Mouse (Mus musculus): ENCODE results near the gene Triobp.

Triobp gene

GRCm38 (mm10) chr15:78960088-78960487, 12.6 kb downstream of the Triobp start:
- no peak for DNase-seq (ENCODE audit: low read depth, low spot score)

- DNase-seq (ENCODE audit: low read depth, low spot score): peak; percentile 65
These were observed 15.4 kb downstream of the Triobp start for GRCm38 (mm10) chr15:78962885-78963284.

- DNase-seq (ENCODE audit: low read depth, low spot score): no peak
These were observed 24.1 kb downstream of the Triobp start for GRCm38 (mm10) chr15:78971626-78972025.

GRCm38 (mm10) chr15:78973950-78974349, 26.4 kb downstream of the Triobp start:
- no peak for DNase-seq (ENCODE audit: low read depth, low spot score)

- DNase-seq (ENCODE audit: low read depth, low spot score): no peak
These were observed 30.2 kb downstream of the Triobp start for GRCm38 (mm10) chr15:78977676-78978159.

GRCm38 (mm10) chr15:78978875-78979274, 31.4 kb downstream of the Triobp start:
- DNase-seq (ENCODE audit: low read depth, low spot score): no peak

GRCm38 (mm10) chr15:78980084-78980483, 32.6 kb downstream of the Triobp start:
- no peak for DNase-seq (ENCODE audit: low read depth, low spot score)

GRCm38 (mm10) chr15:78982658-78983435, 35.3 kb downstream of the Triobp start:
- peak; percentile 94 for DNase-seq (ENCODE audit: low read depth, low spot score)

GRCm38 (mm10) chr15:78983436-78984285, 36.1 kb downstream of the Triobp start:
- peak; percentile 91 for DNase-seq (ENCODE audit: low read depth, low spot score)

GRCm38 (mm10) chr15:78984286-78984778, 36.8 kb downstream of the Triobp start:
- DNase-seq (ENCODE audit: low read depth, low spot score): no peak

- no peak for DNase-seq (ENCODE audit: low read depth, low spot score)
These were observed 39.2 kb downstream of the Triobp start for GRCm38 (mm10) chr15:78986536-78987220.

- DNase-seq (ENCODE audit: low read depth, low spot score): no peak
These were observed 41.0 kb downstream of the Triobp start for GRCm38 (mm10) chr15:78988499-78988971.

- DNase-seq (ENCODE audit: low read depth, low spot score): no peak
These were observed 41.9 kb downstream of the Triobp start for GRCm38 (mm10) chr15:78989152-78990092.

GRCm38 (mm10) chr15:78990093-78990463, 42.6 kb downstream of the Triobp start:
- no peak for DNase-seq (ENCODE audit: low read depth, low spot score)

- DNase-seq (ENCODE audit: low read depth, low spot score): no peak
These were observed 43.5 kb downstream of the Triobp start for GRCm38 (mm10) chr15:78990970-78991525.

- DNase-seq (ENCODE audit: low read depth, low spot score): peak; percentile 56
These were observed 44.7 kb downstream of the Triobp start for GRCm38 (mm10) chr15:78992235-78992634.

- peak; percentile 67 for DNase-seq (ENCODE audit: low read depth, low spot score)
These were observed 45.4 kb downstream of the Triobp start for GRCm38 (mm10) chr15:78992925-78993324.

- no peak for DNase-seq (ENCODE audit: low read depth, low spot score)
These were observed 48.4 kb downstream of the Triobp start for GRCm38 (mm10) chr15:78995916-78996315.

- DNase-seq (ENCODE audit: low read depth, low spot score): no peak
These were observed 49.1 kb downstream of the Triobp start for GRCm38 (mm10) chr15:78996663-78997062.

GRCm38 (mm10) chr15:78998348-78998747, 50.8 kb downstream of the Triobp start:
- DNase-seq (ENCODE audit: low read depth, low spot score): no peak

Data from R1 (cell line).